Mouse (Mus musculus) left cerebral cortex, adult 8-10 months (tissue): ENCODE data around the gene Plekha8. TPM values are rescaled to one million over a fixed set of nuclear protein-coding genes. Genes with fewer than 3 reads are reported as not detected.
A peak's percentile ranks its signal among the peaks of the same experiment; 100 is the strongest.

Experiments used
- DNase-seq, 2 experiments: peaks; one replicate each; pipeline ENCODE4 v3.0.0; 2022; ENCODE audit warnings: low spot score in 2 of 2
- total RNA-seq, 4 experiments: library from RNA; stranded (reverse); gene quantifications; 2 replicates each; pipeline ENCODE4 v1.2.4; 2022

Gene Plekha8
- 10 to 100 TPM; 10.4 to 12.9 (median 11.2) TPM for total RNA-seq

GRCm38 (mm10) chr6:54594469-54595329 lies at the start of gene Plekha8:
TSS of gene Plekha8 (plus strand) at chr6:54595111.
- peak; percentile 76 to 87 for DNase-seq

- no peak for DNase-seq
Observed at GRCm38 (mm10) chr6:54548314-54549019, 46.4 kb upstream of the Plekha8 start.

GRCm38 (mm10) chr6:54549311-54549710 lies 45.6 kb upstream of the Plekha8 start:
- DNase-seq, result no peak

- no peak for DNase-seq
Observed at GRCm38 (mm10) chr6:54550801-54551323, 44.0 kb upstream of the Plekha8 start.

- no peak for DNase-seq
Observed at GRCm38 (mm10) chr6:54552721-54553413, 42.0 kb upstream of the Plekha8 start.

GRCm38 (mm10) chr6:54553632-54554031 lies 41.3 kb upstream of the Plekha8 start:
- no peak for DNase-seq

GRCm38 (mm10) chr6:54554341-54555110 lies 40.4 kb upstream of the Plekha8 start:
- no peak for DNase-seq

GRCm38 (mm10) chr6:54555816-54556215 lies 39.1 kb upstream of the Plekha8 start:
- DNase-seq, result no peak

- DNase-seq, result no peak
Observed at GRCm38 (mm10) chr6:54557671-54558070, 37.2 kb upstream of the Plekha8 start.

- no peak for DNase-seq
Observed at GRCm38 (mm10) chr6:54558466-54558865, 36.4 kb upstream of the Plekha8 start.

- no peak for DNase-seq
Observed at GRCm38 (mm10) chr6:54562018-54562809, 32.7 kb upstream of the Plekha8 start.

- no peak for DNase-seq
Observed at GRCm38 (mm10) chr6:54563561-54563960, 31.4 kb upstream of the Plekha8 start.

- DNase-seq, result no peak
Observed at GRCm38 (mm10) chr6:54564506-54564991, 30.4 kb upstream of the Plekha8 start.

GRCm38 (mm10) chr6:54565012-54565411 lies 29.9 kb upstream of the Plekha8 start:
- no peak for DNase-seq

GRCm38 (mm10) chr6:54565665-54566545 lies 29.0 kb upstream of the Plekha8 start, which contains the start of gene Scrn1:
TSS of gene Scrn1 (minus strand) at chr6:54566489.
- peak; percentile 52 to 85 for DNase-seq

- DNase-seq, result no peak
Observed at GRCm38 (mm10) chr6:54566546-54566919, 28.4 kb upstream of the Plekha8 start.

- DNase-seq, result no peak
Observed at GRCm38 (mm10) chr6:54569776-54570175, 25.1 kb upstream of the Plekha8 start.

GRCm38 (mm10) chr6:54573218-54573955 lies 21.5 kb upstream of the Plekha8 start:
- no peak for DNase-seq
